Mouse (Mus musculus) stomach, postnatal 0 days (tissue): ENCODE measurements around the gene Susd2. TPM values are rescaled to one million over a fixed set of nuclear protein-coding genes. Genes with fewer than 3 reads are reported as not detected.

ENCODE experiments used
- ATAC-seq: fragments of 200-750 bp; cut with Nextera tagmentation; 2 replicates; pipeline ENCODE4 v1.8.0; 2017; ENCODE audit not compliant: low FRiP score, low TSS enrichment
- DNase-seq: peaks from one replicate; pipeline ENCODE4 v3.0.0-alpha.2; 2016; ENCODE audit warnings: low spot score
- H3K27ac ChIP-seq: fragments of 300-500 bp; sonication (generic); replicated peaks from 2 replicates; pipeline ENCODE4 v1.5.1; 2014; ENCODE audit warnings: mild to moderate bottlenecking, control low read depth
- H3K27me3 ChIP-seq: fragments of 300-500 bp; sonication (generic); 2 replicates; pipeline ENCODE4 v1.6.1; 2014; ENCODE audit warnings: low read length; ENCODE audit not compliant: control insufficient read depth, insufficient read depth
- H3K36me3 ChIP-seq: fragments of 300-500 bp; sonication (generic); 2 replicates; pipeline ENCODE4 v1.6.1; 2014; ENCODE audit warnings: low read length, mixed read lengths; ENCODE audit not compliant: control insufficient read depth, insufficient read depth
- H3K4me1 ChIP-seq: fragments of 300-500 bp; sonication (generic); replicated peaks from 2 replicates; pipeline ENCODE4 v1.6.1; 2014; ENCODE audit warnings: antibody characterized with exemption; ENCODE audit not compliant: control insufficient read depth, insufficient read depth
- H3K4me2 ChIP-seq: fragments of 300-500 bp; sonication (generic); replicated peaks from 2 replicates; pipeline ENCODE4 v1.6.1; 2014; ENCODE audit warnings: low read depth, mild to moderate bottlenecking, control low read depth, moderate library complexity
- H3K4me3 ChIP-seq: fragments of 300-500 bp; sonication (generic); 2 replicates; pipeline ENCODE4 v1.5.1; 2014; ENCODE audit warnings: low read depth, low read length, control low read depth
- H3K9ac ChIP-seq: fragments of 300-500 bp; sonication (generic); 2 replicates; pipeline ENCODE4 v1.6.1; 2014; ENCODE audit warnings: mild to moderate bottlenecking, low read length, control low read depth, mixed read lengths
- H3K9me3 ChIP-seq: fragments of 300-500 bp; sonication (generic); 2 replicates; pipeline ENCODE4 v1.6.1; 2016; ENCODE audit warnings: low read length; ENCODE audit not compliant: control insufficient read depth
- CTCF ChIP-seq: IDR thresholded peaks from 2 replicates; pipeline ENCODE4 v1.5.1; 2016; ENCODE audit warnings: antibody characterized with exemption, low read depth, mild to moderate bottlenecking, moderate library complexity
- EP300 ChIP-seq: optimal IDR thresholded peaks from 2 replicates; pipeline ENCODE3; 2016; ENCODE audit warnings: antibody characterized with exemption
- WGBS: fragments of 180-500 bp; shearing (Covaris S2); extraction: QIAGEN DNeasy Blood & Tissue Kit; methylation state at CpG from one replicate; pipeline ENCODE4 v1.1.7; 2014; 5-methylcytosine and 5-hydroxymethylcytosine counted together
- polyA plus RNA-seq: library from polyadenylated mRNA; unstranded; fragments of >200 nt; fragmentation: Nextera tagmentation; extraction: Ambion mirVana; gene quantifications from 2 replicates; pipeline ENCODE4 v1.2.1, GENCODE M21; 2015

The Susd2 gene
- polyA plus RNA-seq, 1 experiment from 2014 or later: 12.2 TPM

DNA sequence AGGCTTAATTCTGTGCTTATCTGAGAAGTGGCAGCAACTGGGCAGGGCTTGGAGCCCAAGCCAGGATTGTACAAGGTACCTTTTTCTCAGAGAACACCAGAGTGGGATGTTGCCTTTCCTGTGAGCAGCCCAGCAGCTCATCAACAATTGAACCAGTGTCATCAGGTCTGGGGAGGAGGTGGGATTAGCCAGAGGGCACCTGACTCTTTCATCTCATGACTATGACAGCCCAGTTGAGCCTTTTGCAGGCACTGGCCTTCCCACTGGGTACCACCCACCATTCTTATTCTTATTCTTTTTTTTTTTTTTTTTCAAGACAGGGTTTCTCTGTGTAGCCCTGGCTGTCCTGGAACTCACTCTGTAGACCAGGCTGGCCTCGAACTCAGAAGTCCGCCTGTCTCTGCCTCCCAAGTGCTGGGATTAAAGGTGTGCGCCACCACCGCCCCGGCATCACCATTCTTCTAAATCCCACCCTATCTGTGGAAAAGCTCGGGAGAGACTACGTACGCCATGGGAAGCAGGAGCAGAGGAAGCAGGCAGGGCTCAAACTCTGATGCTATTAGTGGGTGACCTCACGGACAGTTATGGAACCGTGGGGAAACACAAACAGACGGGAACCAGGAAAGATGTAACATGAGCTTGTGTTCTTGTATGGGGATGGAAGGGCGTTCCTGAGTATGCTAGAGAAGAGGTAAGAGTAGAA lies 7.6 kb downstream of the Susd2 start:
- H3K9me3 ChIP-seq: no peaks in the 10 kb centered on the region
- no peak for ATAC-seq
- no peaks in the 10 kb centered on the region for H3K36me3 ChIP-seq
- no peaks in the 10 kb centered on the region for H3K27me3 ChIP-seq
- H3K4me2 ChIP-seq: no peak overlapping the region
- no peak overlapping the region for H3K27ac ChIP-seq
- H3K4me3 ChIP-seq: no peak overlapping the region
- H3K9ac ChIP-seq: no peak overlapping the region
- no peak for TF ChIP-seq CTCF
- no peak for TF ChIP-seq EP300
- no peak for DNase-seq
- no peaks in the 10 kb centered on the region for H3K4me1 ChIP-seq
- WGBS: 85% methylated on average over 11 of the region's 12 CpGs

DNA sequence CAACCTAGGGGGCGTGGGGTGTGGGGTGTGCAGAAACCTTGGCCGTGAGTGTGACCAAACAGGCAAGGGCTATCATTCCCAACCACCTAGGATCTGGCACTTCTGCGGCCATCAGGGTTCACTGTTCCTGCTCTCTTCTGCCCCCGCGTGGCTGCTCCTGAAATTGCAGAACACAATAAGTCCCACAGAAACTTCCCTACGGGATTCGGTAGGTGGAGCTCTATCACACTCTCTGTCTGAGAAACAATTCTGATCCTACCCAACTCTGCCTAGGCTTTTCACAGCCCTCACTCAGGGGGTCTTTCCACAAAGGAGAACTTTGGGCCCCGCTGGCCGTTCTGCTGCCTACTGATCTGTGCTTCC lies 8.1 kb downstream of the Susd2 start:
- no peaks in the 10 kb centered on the region for H3K9me3 ChIP-seq
- ATAC-seq: no peak; the same call in 1 of the 2 replicates
- H3K27ac ChIP-seq: no peak overlapping the region
- no peaks in the 10 kb centered on the region for H3K27me3 ChIP-seq
- no peaks in the 10 kb centered on the region for H3K36me3 ChIP-seq
- no peak overlapping the region for H3K4me3 ChIP-seq
- 11% methylated on average over 9 of the region's 9 CpGs for WGBS
- TF ChIP-seq EP300 (no peak), CTCF (peak; percentile 94)
- no peak overlapping the region for H3K4me2 ChIP-seq
- H3K4me1 ChIP-seq: no peaks in the 10 kb centered on the region
- no peak overlapping the region for H3K9ac ChIP-seq
- peak; percentile 68 for DNase-seq

- Histone ChIP-seq H3K4me2 (no peak overlapping the region), H3K4me1 (no peaks in the 10 kb centered on the region), H3K9me3 (no peaks in the 10 kb centered on the region), H3K4me3 (no peak overlapping the region), H3K27me3 (no peaks in the 10 kb centered on the region), H3K36me3 (no peaks in the 10 kb centered on the region), H3K27ac (no peak overlapping the region), H3K9ac (no peak overlapping the region)
- ATAC-seq (no peak), DNase-seq (no peak)
- WGBS: 71% methylated on average over 14 of the region's 14 CpGs
- TF ChIP-seq CTCF: no peak
Observed at GRCm38 (mm10) chr10:75635019-75635692, 8.7 kb downstream of the Susd2 start.

GRCm38 (mm10) chr10:75634610-75635009 lies 9.2 kb downstream of the Susd2 start:
- TF ChIP-seq CTCF (no peak), EP300 (no peak)
- Histone ChIP-seq H3K27ac (no peak overlapping the region), H3K36me3 (no peaks in the 10 kb centered on the region), H3K9me3 (no peaks in the 10 kb centered on the region), H3K4me2 (no peak overlapping the region), H3K4me3 (no peak overlapping the region), H3K4me1 (no peaks in the 10 kb centered on the region), H3K9ac (no peak overlapping the region), H3K27me3 (no peaks in the 10 kb centered on the region)
- no peak for DNase-seq
- WGBS: 94% methylated on average over 8 of the region's 8 CpGs
- ATAC-seq: no peak

- DNase-seq: no peak
Observed at GRCm38 (mm10) chr10:75633576-75634139, 10.2 kb downstream of the Susd2 start.

GRCm38 (mm10) chr10:75633048-75633447 lies 10.8 kb downstream of the Susd2 start:
- H3K27me3 ChIP-seq: no peaks in the 10 kb centered on the region
- peak overlapping the region; percentile 76 for H3K27ac ChIP-seq
- H3K4me2 ChIP-seq: no peak overlapping the region
- H3K9me3 ChIP-seq: no peaks in the 10 kb centered on the region
- H3K36me3 ChIP-seq: no peaks in the 10 kb centered on the region
- ATAC-seq: peak; percentile 81
- H3K4me1 ChIP-seq: no peaks in the 10 kb centered on the region
- 50% methylated on average over 5 of the region's 5 CpGs for WGBS
- H3K4me3 ChIP-seq: no peak overlapping the region
- TF ChIP-seq EP300 (no peak), CTCF (no peak)
- DNase-seq: no peak
- no peak overlapping the region for H3K9ac ChIP-seq

More at GRCm38 (mm10) chr10:75633576-75634139, 10.2 kb downstream of the Susd2 start:
- no peaks in the 10 kb centered on the region for H3K36me3 ChIP-seq
- H3K4me1 ChIP-seq: no peaks in the 10 kb centered on the region
- ATAC-seq: no peak
- WGBS: 76% methylated on average over 11 of the region's 14 CpGs
- H3K4me3 ChIP-seq: no peak overlapping the region
- no peak for TF ChIP-seq CTCF
- no peak for TF ChIP-seq EP300
- no peaks in the 10 kb centered on the region for H3K27me3 ChIP-seq
- no peak overlapping the region for H3K4me2 ChIP-seq
- peak overlapping the region; percentile 45; the same call in 1 of the 2 replicates for H3K27ac ChIP-seq
- no peaks in the 10 kb centered on the region for H3K9me3 ChIP-seq
- no peak overlapping the region for H3K9ac ChIP-seq
